Mouse (Mus musculus) testis, adult 10 weeks (tissue): ENCODE results near the gene Zfp319. TPM values are rescaled to one million over a fixed set of nuclear protein-coding genes. Genes with fewer than 3 reads are reported as not detected.

Experiments
- polyA plus RNA-seq: library from polyadenylated mRNA; stranded (reverse); fragments of 350-450 nt; fragmentation: Illumina TruSeq; extraction: RNeasy Lipid Tissue Mini Kit (QIAGEN cat#74804); gene quantifications from one replicate; pipeline ENCODE4 v1.2.3, GENCODE M21; 2014; ENCODE audit warnings: low read depth, low replicate concordance

Gene Zfp319
- polyA plus RNA-seq = 0.71 TPM

GRCm38 (mm10) chr8:95331720-95332436 lies at the start of gene Zfp319, which contains the start of gene Usb1:
Zfp319 (minus strand) TSS chr8:95331950.
Usb1 (plus strand) TSS chr8:95332284.

DNA sequence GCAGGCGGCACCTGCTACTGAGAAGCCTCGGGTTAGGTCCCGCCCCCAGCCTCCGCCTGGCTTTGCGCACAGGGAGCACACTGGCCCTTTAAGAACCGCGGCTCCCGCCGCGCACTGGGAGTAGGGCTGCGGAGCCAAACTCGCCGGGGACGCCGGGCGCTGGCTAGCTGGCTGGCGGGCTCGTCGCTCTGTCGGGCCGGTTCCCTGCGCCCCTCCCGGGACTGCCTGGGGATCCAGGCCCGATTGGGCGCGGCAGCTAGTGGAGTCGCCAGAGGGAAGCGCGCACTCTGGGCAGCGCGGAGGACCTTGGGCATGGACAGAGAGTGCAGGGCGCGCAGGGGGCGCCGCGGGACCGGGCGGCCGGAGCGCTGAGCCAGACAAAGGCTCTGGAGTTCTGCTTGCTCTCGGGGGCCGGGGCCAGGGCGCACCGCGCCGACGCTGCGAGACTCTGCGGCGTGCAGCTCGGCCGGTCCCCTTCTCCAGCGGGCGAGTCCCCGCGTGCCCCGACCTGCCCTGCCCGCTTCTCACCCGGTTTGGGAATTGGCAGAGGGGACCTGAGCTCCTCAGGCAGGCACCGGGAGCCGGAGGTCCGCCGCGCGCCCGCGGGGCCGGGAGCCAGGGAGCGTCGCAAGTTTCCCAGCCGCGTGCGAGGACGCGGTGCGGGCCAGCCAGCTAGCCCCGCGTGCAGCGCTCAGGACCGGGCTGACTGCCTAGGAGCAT lies 20.6 kb upstream of the Zfp319 start, which contains the start of gene Mmp15:
Mmp15 (plus strand) TSS at position 118 of the 720 bp plus-strand sequence.

GRCm38 (mm10) chr8:95310342-95310970 lies 21.3 kb downstream of the Zfp319 start, which contains the start of gene Tepp:
Tepp (plus strand) TSS chr8:95310566.

DNA sequence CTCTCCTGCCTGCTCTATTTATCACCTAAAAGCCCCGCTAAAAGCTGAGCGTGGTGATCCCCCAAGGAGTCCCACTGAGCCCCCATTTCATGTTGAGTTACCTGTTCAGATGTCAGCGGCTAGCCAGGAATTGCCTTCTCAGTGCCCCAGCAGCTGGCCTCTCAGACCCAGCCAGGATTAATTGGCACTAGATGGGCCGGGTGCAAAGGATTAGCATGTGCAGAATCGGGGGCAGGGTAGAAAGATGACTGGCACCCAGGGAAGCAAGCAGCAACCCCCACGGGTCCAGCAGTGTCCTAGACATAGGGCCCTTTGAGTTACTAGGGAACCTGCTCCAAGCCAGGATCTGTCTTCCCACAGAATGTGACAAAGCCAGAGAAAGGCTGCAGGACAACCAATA lies 25.3 kb downstream of the Zfp319 start, which contains the start of gene Cngb1:
Cngb1 (minus strand) TSS at position 155 of the 400 bp plus-strand sequence.

Other genes with a start within 250 kb of the Zfp319 start
- 0.98 TPM for gene Kifc3, start 129.1 kb downstream of the Zfp319 start, polyA plus RNA-seq
- gene Cngb1, start 25.4 kb downstream of the Zfp319 start, polyA plus RNA-seq = 0.81 TPM
- 6.2 TPM for gene Tepp, start 21.4 kb downstream of the Zfp319 start, polyA plus RNA-seq
- gene Usb1, start 334 bp upstream of the Zfp319 start, polyA plus RNA-seq = 3.2 TPM
- gene Mmp15, start 20.3 kb upstream of the Zfp319 start, polyA plus RNA-seq = not detected
- gene Cfap20, start 102.9 kb upstream of the Zfp319 start, polyA plus RNA-seq = 141 TPM
- gene Csnk2a2, start 158.1 kb upstream of the Zfp319 start, polyA plus RNA-seq = 631 TPM
- 195 TPM for gene Ccdc113, start 202.1 kb upstream of the Zfp319 start, polyA plus RNA-seq
- 200 TPM for gene Prss54, start 244.4 kb upstream of the Zfp319 start, polyA plus RNA-seq